Mouse (Mus musculus) intestine, embryonic 14.5 days (tissue): ENCODE measurements around the gene Uqcr11. TPM values are rescaled to one million over a fixed set of nuclear protein-coding genes. Genes with fewer than 3 reads are reported as not detected.

ENCODE experiments used
- ATAC-seq: fragments of 200-750 bp; cut with Nextera tagmentation; replicated peaks from 2 replicates; pipeline ENCODE4 v1.8.0; 2017; ENCODE audit warnings: low read depth, moderate number of reproducible peaks, moderate TSS enrichment, moderate library complexity; ENCODE audit not compliant: low FRiP score, low TSS enrichment
- DNase-seq: peaks from one replicate; pipeline ENCODE4 v3.0.0-alpha.2; 2018; ENCODE audit warnings: low spot score
- H3K27ac ChIP-seq: fragments of 300-500 bp; sonication (generic); 2 replicates; pipeline ENCODE4 v1.5.1; 2014; ENCODE audit warnings: low read depth, mild to moderate bottlenecking, control low read depth
- H3K27me3 ChIP-seq: fragments of 300-500 bp; sonication (generic); replicated peaks from 2 replicates; pipeline ENCODE4 v1.6.1; 2014; ENCODE audit warnings: low read length, control low read depth; ENCODE audit not compliant: control insufficient read depth, insufficient read depth
- H3K36me3 ChIP-seq: fragments of 300-500 bp; sonication (generic); 2 replicates; pipeline ENCODE4 v1.6.1; 2014; ENCODE audit warnings: low read length, control low read depth; ENCODE audit not compliant: control insufficient read depth, insufficient read depth
- H3K4me1 ChIP-seq: fragments of 300-500 bp; sonication (generic); replicated peaks from 2 replicates; pipeline ENCODE4 v1.6.1; 2014; ENCODE audit warnings: low read length, control low read depth, mixed read lengths; ENCODE audit not compliant: control insufficient read depth, insufficient read depth
- H3K4me2 ChIP-seq: fragments of 300-500 bp; sonication (generic); 2 replicates; pipeline ENCODE4 v1.6.1; 2014; ENCODE audit warnings: low read length
- H3K4me3 ChIP-seq: fragments of 300-500 bp; sonication (generic); 2 replicates; pipeline ENCODE4 v1.5.1; 2014; ENCODE audit warnings: low read depth, low read length, control low read depth, mixed read lengths
- H3K9ac ChIP-seq: fragments of 300-500 bp; sonication (generic); 2 replicates; pipeline ENCODE4 v1.6.1; 2014; ENCODE audit warnings: mild to moderate bottlenecking, low read length
- H3K9me3 ChIP-seq: fragments of 300-500 bp; sonication (generic); 2 replicates; pipeline ENCODE4 v1.6.1; 2016; ENCODE audit warnings: low read length, control low read depth; ENCODE audit not compliant: control insufficient read depth
- WGBS: fragments of 180-500 bp; shearing (Covaris S2); extraction: QIAGEN DNeasy Blood & Tissue Kit; methylation state at CpG from one replicate; pipeline ENCODE4 v1.1.7; 2014; 5-methylcytosine and 5-hydroxymethylcytosine counted together
- polyA plus RNA-seq: library from polyadenylated mRNA; unstranded; fragments of >200 nt; fragmentation: Nextera tagmentation; extraction: Ambion mirVana; gene quantifications from 2 replicates; pipeline ENCODE4 v1.2.1, GENCODE M21; 2014

Uqcr11 gene
- polyA plus RNA-seq, 1 experiment from 2014 or later: 1,108 TPM

- Histone ChIP-seq H3K36me3 (peaks cover 52% of the 10 kb centered on the region), H3K9ac (peak overlapping the region; percentile 96), H3K27me3 (no peaks in the 10 kb centered on the region), H3K27ac (peak overlapping the region; percentile 99), H3K4me3 (peak overlapping the region; percentile 72), H3K4me1 (peaks cover 21% of the 10 kb centered on the region), H3K9me3 (no peaks in the 10 kb centered on the region), H3K4me2 (peak overlapping the region; percentile 88)
- peak; percentile 80 for ATAC-seq
- DNase-seq: peak; percentile 94
- WGBS: under 1% methylated on average over 57 of the region's 59 CpGs
Observed at GRCm38 (mm10) chr10:80398719-80399190, 7.9 kb downstream of the Uqcr11 start.

- peak overlapping the region; percentile 72 for H3K4me3 ChIP-seq
- WGBS: 0% methylated on average over 1 of the region's 1 CpGs
- DNase-seq (no peak), ATAC-seq (no peak)
- H3K9ac ChIP-seq: peak overlapping the region; percentile 96
- H3K4me1 ChIP-seq: peaks cover 21% of the 10 kb centered on the region
- peak overlapping the region; percentile 99 for H3K27ac ChIP-seq
- peak overlapping the region; percentile 88 for H3K4me2 ChIP-seq
- H3K9me3 ChIP-seq: no peaks in the 10 kb centered on the region
- H3K27me3 ChIP-seq: no peaks in the 10 kb centered on the region
- H3K36me3 ChIP-seq: peaks cover 52% of the 10 kb centered on the region
Observed at GRCm38 (mm10) chr10:80398174-80398535, 8.5 kb downstream of the Uqcr11 start.

GRCm38 (mm10) chr10:80397524-80398173, 9.0 kb downstream of the Uqcr11 start:
- ATAC-seq (no peak), DNase-seq (no peak)
- Histone ChIP-seq H3K36me3 (peaks cover 52% of the 10 kb centered on the region), H3K4me2 (peak overlapping the region; percentile 88), H3K27ac (peak overlapping the region; percentile 99; the same call in 1 of the 2 replicates), H3K27me3 (no peaks in the 10 kb centered on the region), H3K9me3 (no peaks in the 10 kb centered on the region), H3K9ac (peak overlapping the region; percentile 96), H3K4me3 (peak overlapping the region; percentile 72), H3K4me1 (peaks cover 21% of the 10 kb centered on the region)
- WGBS: 39% methylated on average over 8 of the region's 8 CpGs

GRCm38 (mm10) chr10:80396822-80397523, 9.7 kb downstream of the Uqcr11 start:
- peak overlapping the region; percentile 96 for H3K9ac ChIP-seq
- 83% methylated on average over 11 of the region's 11 CpGs for WGBS
- H3K4me1 ChIP-seq: peaks cover 21% of the 10 kb centered on the region
- peak overlapping the region; percentile 99; the same call in 1 of the 2 replicates for H3K27ac ChIP-seq
- ATAC-seq: no peak
- peak overlapping the region; percentile 88 for H3K4me2 ChIP-seq
- no peaks in the 10 kb centered on the region for H3K9me3 ChIP-seq
- no peaks in the 10 kb centered on the region for H3K27me3 ChIP-seq
- peaks cover 55% of the 10 kb centered on the region for H3K36me3 ChIP-seq
- no peak for DNase-seq
- peak overlapping the region; percentile 72 for H3K4me3 ChIP-seq

GRCm38 (mm10) chr10:80395025-80395627, 11.5 kb downstream of the Uqcr11 start:
- Histone ChIP-seq H3K4me1 (peaks cover 16% of the 10 kb centered on the region), H3K4me3 (no peak overlapping the region), H3K9me3 (no peaks in the 10 kb centered on the region), H3K27ac (no peak overlapping the region), H3K9ac (no peak overlapping the region), H3K4me2 (no peak overlapping the region), H3K36me3 (peaks cover 61% of the 10 kb centered on the region), H3K27me3 (no peaks in the 10 kb centered on the region)
- WGBS: 95% methylated on average over 35 of the region's 35 CpGs
- ATAC-seq (no peak), DNase-seq (no peak)

- Histone ChIP-seq H3K4me1 (peaks cover 19% of the 10 kb centered on the region), H3K36me3 (peaks cover 61% of the 10 kb centered on the region), H3K9ac (no peak overlapping the region), H3K27ac (no peak overlapping the region), H3K4me3 (no peak overlapping the region), H3K27me3 (no peaks in the 10 kb centered on the region), H3K4me2 (no peak overlapping the region), H3K9me3 (no peaks in the 10 kb centered on the region)
- ATAC-seq: no peak
- DNase-seq: no peak
- 81% methylated on average over 5 of the region's 5 CpGs for WGBS
Observed at GRCm38 (mm10) chr10:80392687-80393086, 13.9 kb downstream of the Uqcr11 start.

GRCm38 (mm10) chr10:80390697-80391096, 15.9 kb downstream of the Uqcr11 start:
- peaks cover 11% of the 10 kb centered on the region for H3K4me1 ChIP-seq
- H3K4me2 ChIP-seq: no peak overlapping the region
- H3K27ac ChIP-seq: no peak overlapping the region
- H3K27me3 ChIP-seq: no peaks in the 10 kb centered on the region
- no peak overlapping the region for H3K9ac ChIP-seq
- H3K4me3 ChIP-seq: no peak overlapping the region
- WGBS: 79% methylated on average over 9 of the region's 9 CpGs
- no peaks in the 10 kb centered on the region for H3K9me3 ChIP-seq
- ATAC-seq: no peak
- peaks cover 53% of the 10 kb centered on the region for H3K36me3 ChIP-seq
- DNase-seq: no peak

GRCm38 (mm10) chr10:80389185-80389708, 17.4 kb downstream of the Uqcr11 start:
- Histone ChIP-seq H3K4me3 (no peak overlapping the region), H3K9me3 (no peaks in the 10 kb centered on the region), H3K4me1 (peaks cover 23% of the 10 kb centered on the region), H3K4me2 (no peak overlapping the region), H3K9ac (no peak overlapping the region), H3K27me3 (no peaks in the 10 kb centered on the region), H3K27ac (no peak overlapping the region), H3K36me3 (peaks cover 44% of the 10 kb centered on the region)
- ATAC-seq (no peak), DNase-seq (no peak)
- WGBS: 76% methylated on average over 4 of the region's 4 CpGs
